Mouse (Mus musculus) MEL-GATA-1-ER (cell line): ENCODE measurements around the gene AC124502.3.

Experiments
- DNase-seq: peaks from one replicate; pipeline ENCODE4 v3.0.0-alpha.2; 2012; ENCODE audit warnings: low read depth; ENCODE audit errors: extremely low read depth

Gene AC124502.3

DNA sequence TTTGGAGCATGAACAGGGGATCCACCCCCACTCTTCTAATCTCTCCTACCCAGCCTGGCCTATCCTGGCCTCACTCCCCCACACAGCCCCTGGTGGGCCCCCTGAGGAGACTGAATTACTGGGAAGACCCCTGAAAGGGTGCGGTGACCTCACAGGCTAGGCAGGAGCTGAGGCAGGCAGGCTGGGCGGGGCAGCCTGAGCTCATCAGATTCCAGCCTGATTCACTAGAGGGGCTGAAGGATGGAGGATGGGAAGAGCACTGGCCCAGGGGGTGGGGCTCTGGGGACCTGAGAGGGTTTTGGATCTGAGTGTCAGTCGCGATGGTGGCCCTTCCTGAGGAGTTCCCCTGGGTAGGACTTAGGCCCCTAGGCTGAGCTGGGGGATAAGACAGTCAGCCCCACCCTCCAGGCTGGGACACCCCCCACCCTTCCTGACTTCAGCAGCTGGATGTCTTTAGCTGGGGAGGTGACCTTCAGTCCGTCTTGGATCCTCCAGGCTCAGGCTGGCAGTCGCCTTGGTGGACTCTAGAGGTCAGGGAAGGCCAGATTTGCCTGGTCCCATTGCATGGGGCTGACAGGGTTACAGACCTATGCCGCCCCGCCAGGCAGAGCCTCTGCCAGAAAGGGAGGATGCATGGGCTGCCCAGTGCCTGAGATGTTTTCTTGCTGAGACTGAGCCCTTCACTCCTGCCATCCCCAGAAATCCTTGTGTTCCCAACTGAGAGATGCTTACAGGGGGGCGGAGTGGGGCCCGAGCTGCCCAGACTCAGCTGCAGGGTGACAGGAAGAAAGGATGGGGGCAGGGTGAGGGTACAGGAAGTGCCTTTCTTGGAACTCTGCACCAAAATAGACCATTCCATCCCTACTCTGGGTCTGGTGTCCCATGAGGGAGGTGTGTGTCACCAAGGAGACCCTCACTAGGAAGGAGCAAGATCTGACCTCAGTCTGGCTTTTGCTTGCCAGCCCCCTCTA lies 20.4 kb downstream of the AC124502.3 start:
- DNase-seq, result no peak

DNA sequence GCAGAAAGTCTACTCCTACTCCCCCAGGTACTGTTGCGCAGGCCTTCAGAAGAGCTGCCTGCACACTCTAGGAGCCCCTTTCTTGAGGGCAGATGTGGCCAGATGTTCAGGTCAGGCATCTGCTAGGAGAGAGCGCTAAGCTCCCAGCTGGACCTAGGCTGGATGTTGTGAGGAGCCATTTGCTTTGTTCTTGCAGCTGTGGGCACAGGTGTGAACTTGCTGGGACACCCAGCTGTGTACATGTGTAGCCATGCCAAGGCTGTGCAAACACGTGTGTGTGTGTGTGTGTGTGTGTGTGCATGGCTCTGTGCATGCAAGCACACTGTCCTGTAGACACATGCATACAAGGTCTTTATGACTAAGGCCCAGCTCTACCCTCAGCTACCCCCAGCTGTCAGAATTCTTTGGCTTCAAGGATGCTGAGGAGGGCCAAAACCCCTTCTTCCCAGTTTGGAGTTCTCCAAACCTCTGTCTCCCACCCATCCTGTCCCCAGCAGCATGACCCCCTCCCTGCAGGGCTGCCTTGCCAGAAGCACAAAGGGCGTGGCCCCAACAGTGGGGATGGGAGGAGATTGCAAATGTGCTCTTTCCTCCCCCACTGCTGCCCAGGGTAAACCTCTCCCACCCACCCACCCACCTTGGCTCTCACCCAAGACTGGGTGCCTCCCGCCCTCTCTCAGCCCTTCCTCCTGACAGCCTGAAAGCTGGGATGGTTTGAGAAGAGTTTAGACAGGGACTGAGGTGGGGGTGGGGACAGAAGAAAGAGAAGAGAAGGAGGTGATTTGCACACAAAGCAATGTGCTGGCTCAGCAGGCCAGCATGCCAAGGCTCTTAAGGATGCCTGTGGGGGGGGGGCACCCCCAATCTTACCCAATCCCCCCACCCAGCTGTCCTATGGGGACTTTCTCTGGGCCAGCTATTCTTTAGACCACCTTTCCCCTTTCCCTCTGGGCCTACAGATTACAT lies 22.0 kb downstream of the AC124502.3 start:
- DNase-seq, result no peak

DNA sequence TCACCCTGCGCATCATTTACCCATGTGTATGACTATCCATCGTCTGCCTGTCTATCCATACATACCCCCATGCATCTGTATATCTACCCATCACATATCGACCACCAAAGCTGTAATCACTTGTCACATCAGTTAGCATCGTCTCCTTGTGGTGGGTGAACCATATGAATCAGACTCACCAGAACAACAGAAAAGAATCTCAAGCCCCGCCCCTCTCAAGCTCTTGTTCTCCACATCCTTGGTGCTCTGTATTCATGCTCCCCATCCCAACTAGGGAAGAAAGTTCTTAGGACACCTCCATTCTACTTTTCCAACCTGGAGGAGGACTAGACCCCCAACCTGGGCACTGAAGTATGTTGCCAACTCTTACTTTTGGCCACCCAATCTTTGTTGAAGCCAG lies 23.4 kb downstream of the AC124502.3 start:
- no peak for DNase-seq

DNA sequence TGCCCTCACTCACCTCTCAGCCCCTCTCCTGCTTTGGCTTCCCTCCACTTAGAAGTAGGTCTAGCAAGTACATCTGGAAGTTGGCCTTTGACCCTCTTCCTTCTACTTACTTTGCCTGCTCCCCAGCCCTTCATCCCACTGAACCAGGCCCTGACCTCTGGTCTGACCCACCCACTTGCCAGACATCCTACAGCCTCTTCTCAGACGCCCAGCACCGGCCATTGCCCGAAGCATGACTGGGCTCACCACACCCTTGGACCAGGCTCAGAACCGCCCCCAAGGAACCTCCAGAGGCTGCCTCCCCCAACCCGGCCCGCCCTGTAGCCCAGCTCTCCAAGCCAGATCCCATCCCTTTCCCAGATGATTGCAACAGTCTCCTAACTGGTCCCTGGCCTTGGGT lies 23.8 kb downstream of the AC124502.3 start:
- DNase-seq, result no peak

DNA sequence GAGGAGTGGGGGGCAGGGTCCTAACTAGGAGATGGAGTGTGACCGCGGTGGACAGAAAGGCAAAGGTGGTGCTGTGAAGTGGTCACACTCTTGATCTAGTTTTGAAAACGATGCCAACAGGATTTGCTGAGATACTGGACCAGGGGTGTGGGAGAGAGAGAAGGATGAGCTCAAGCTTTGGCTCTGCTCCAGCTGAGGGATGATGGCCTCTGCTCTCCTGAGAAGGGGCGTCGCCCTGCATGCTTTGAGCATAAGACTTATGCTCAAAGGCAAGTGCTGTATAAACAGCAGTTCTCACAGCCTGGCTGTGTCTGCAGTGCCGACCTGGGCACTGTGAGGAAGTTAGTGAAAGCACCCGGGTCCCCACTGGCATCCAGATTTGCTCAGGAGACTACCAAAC lies 26.4 kb downstream of the AC124502.3 start:
- no peak for DNase-seq

DNA sequence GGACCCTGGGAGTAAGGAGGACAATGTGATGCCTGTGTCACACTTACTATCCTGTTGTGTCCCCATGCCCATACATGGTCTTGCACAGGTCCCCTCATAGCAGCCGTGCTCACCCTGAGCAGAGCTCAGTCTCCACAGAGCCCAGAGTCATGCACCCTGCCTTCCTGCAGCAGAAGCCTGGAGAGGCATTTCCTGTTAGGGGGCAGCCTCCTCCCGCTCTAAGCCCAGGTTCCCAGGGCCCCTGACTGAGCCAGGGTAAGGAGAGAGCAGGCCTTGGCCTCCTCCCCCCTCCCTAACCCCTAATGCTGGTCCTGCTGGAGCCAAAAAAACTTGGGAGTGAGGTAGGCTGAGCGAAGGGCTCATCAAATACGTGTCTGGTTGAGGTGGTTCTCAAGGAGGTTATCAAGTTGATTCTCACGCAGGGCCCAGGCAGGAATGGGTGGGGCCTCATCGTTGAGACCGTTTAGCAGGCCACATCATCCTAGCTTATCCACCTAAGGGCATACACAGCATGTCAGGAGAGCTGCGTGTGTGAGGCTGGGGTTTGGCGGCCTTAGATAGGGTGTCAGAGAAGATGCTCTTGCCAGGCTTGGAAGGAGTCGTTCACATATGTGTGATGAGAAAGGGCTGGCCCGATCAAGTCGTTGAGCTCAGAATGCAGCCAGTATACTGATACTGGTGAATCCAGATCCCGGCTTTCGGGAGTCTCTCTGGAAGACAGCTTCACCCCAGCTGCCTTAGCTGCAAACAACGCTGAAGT lies 28.5 kb downstream of the AC124502.3 start:
- peak; percentile 66 for DNase-seq

DNA sequence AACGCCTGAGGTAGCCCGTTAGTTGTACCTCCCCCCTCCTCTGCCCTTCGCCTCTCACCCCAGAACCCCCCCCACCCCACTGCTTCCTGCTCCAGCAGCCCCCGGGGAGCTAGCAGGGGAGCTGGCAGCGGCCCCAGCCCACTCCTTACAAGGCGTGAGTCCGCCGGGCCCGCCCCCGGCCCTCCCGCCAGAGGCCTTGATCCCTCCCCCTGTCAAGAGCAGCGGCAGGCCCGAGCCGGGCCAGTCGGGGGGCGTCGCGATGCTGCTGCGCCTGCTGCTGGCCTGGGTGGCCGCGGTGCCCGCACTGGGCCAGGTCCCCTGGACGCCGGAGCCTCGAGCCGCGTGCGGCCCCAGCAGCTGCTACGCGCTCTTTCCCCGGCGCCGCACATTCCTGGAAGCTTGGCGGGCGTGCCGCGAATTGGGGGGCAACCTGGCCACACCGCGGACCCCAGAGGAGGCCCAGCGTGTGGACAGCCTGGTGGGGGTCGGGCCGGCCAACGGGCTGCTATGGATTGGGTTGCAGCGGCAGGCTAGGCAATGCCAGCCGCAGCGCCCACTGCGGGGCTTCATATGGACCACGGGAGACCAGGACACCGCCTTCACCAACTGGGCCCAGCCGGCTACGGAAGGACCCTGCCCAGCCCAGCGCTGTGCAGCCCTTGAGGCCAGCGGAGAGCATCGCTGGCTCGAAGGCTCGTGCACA lies 29.3 kb downstream of the AC124502.3 start, which contains the start of gene Cd248:
Cd248 (plus strand) TSS at position 212 of the 703 bp plus-strand sequence.
- DNase-seq, result no peak

DNA sequence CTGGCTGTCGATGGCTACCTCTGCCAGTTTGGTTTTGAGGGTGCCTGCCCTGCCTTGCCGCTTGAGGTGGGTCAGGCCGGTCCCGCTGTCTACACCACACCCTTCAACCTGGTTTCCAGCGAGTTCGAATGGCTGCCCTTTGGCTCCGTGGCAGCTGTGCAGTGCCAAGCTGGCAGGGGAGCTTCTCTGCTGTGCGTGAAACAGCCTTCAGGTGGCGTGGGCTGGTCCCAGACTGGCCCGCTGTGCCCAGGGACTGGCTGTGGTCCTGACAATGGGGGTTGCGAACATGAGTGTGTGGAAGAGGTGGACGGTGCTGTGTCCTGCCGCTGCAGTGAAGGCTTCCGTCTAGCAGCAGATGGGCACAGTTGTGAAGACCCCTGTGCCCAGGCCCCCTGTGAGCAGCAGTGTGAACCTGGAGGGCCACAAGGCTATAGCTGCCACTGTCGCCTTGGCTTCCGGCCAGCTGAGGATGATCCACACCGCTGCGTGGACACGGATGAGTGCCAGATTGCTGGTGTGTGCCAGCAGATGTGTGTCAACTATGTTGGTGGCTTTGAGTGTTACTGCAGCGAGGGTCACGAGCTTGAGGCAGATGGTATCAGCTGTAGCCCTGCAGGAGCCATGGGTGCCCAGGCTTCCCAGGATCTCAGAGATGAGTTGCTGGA lies 30.0 kb downstream of the AC124502.3 start:
- DNase-seq, result no peak

DNA sequence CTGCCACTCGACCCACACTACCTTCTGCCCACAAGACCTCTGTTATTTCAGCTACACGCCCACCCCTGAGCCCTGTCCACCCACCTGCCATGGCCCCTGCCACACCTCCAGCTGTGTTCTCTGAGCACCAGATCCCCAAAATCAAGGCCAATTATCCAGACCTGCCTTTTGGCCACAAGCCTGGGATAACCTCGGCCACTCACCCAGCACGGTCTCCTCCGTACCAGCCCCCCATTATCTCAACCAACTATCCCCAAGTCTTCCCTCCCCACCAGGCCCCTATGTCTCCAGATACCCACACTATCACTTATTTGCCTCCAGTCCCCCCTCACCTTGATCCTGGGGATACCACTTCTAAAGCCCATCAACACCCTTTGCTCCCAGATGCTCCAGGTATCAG lies 30.8 kb downstream of the AC124502.3 start:
- DNase-seq, result no peak

DNA sequence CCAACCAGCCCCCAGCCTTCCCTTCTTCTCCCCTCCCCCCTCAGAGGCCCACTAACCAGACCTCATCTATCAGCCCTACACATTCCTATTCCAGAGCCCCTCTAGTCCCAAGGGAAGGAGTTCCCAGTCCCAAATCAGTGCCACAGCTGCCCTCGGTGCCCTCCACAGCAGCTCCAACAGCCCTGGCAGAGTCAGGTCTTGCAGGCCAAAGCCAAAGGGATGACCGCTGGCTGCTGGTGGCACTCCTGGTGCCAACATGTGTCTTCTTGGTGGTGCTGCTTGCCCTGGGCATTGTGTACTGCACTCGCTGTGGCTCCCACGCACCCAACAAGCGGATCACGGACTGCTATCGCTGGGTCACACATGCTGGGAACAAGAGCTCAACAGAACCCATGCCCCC lies 31.3 kb downstream of the AC124502.3 start:
- no peak for DNase-seq

DNA sequence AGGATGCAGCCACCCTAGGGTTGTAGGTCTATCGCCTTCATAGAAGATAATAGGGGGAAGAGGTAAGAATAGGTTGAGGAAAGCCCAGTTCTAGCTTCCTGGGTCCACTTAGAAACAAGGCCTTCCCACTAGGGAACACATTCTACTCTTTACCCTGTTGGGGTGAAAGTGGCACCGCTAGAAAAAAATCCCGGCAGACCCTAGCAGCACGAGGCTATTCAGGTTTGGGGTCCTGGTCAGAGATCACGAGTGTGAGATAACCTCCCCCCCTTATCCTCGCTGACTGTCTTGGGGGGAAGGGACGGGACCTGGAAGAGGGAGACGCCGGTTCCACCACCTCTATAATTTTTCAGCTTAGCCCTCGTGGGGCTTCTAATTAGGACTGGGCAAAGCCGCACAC lies 32.4 kb downstream of the AC124502.3 start:
- no peak for DNase-seq

DNA sequence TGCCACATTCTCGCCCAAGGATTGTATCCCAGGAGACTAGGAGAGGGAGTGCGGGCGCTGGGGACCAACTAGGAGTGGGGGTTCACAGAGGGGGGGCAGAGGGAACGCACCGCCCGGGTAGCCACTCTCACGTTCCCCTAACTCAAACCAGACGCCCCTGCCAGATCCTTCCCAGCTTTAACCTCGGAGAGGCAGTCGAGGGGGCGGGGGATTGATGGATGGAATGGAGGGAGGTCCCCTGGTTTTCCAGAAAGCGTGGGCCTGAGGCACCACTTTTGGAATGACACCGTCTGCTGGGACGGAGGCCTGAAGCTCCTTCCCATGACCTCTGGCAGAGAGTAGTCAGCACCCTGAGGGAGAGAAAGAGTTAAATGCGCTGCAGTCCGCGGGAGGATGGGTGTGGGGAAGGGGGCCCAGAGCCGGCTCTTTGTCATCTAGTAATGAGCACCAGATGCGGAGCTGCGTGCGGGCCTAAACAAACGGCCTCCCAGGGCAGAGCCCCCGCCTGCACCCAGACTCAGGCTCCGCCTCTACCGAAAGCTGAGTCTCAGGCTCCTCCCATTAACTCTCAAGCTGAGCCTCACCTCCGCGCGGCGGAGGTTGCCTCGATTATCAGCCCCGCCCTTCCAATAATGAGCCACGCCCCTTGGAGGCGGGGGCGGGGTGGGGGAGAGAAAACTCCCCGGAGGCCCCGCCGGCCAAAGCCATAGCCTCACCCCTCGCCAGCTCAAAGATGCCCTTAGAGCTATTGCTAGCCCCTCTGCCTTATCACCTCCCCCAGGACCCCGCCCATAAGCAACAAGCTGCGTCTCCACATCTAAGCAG lies 33.1 kb downstream of the AC124502.3 start:
- DNase-seq, result peak; percentile 69

DNA sequence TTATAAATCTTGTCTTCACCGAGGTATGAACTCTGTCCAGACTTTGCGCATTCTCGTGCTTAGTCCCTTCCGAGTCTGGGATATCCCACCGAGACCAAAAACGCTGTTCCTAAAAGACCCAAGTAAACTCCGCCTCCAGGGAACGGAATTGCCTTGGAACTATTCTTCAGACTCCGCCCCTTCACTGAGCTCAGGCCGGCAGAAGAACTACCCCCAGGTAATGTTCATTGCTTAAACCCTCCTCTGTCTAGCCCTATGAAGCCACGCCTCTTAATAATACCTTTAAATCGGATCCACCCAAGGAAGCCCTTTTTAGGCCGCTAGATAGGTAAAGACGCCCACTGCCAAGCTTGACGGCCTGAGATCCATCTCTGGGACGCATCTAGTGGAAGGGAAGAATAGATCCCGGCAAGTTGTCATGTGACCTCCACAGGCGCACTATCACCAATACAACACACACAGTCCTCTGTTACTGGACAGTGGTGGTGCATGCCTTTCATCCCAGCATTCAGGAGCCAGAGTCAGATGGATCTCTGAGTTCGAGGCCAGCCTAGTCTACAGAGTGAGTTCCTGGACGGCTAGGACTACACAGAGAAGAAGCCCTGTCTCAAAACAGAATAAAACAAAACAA lies 33.8 kb downstream of the AC124502.3 start:
- DNase-seq, result peak; percentile 45

DNA sequence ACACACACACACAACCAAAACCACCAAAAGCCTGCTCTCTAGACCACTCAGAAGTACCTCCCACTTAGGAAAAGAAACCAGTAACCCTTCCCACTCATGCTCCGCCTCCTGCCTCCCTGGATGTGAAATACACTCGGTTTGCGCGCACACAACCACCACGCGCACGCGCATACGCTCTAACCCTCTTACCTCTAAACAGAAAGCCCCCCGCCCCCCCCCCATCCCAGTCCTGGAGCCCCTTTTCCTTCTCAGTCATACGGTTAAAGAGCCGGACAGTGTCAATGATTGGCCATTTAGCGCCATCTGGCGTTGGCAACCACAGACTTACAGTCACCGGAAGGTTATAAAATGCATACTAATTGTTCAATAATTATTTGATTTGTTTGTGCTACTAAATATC lies 34.3 kb downstream of the AC124502.3 start:
- DNase-seq, result peak; percentile 38

DNA sequence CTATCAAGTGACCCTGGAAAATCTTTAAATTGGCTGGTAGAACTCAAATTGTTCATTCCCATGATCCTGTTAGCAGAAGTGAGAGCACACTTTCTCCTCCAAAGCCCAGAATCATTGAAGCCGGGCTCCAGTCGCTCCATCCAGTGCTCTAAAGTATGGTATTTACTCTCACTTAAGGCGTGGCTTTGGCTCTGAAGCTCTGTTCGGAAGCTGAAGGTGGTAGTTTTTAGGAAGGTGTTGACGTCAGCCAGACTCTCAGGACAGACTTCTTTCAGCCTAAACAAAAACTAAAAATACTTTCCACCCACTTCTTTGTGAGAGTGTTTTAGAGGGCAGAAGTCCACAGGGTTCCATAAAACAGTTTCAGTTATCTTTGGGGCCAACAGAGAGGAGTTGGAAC lies 34.8 kb downstream of the AC124502.3 start:
- DNase-seq, result no peak

DNA sequence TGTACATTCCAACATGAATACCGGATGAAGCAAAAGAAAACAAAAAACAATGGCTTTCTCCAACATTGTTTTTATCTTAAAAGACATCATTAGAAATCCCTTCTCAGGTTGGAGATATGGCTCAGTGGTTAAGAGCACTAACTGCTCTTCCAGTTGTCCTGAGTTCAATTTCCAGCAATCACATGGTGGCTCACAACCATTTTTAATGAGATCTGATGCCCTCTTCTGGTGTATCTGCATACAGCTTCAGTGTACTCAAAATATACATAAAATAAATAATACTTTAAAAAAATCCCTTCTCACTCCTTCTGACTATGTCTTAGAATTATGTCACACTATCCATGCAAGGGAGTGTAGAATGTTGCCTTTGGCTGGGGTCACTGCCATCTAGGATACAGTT lies 40.6 kb downstream of the AC124502.3 start:
- DNase-seq, result no peak

DNA sequence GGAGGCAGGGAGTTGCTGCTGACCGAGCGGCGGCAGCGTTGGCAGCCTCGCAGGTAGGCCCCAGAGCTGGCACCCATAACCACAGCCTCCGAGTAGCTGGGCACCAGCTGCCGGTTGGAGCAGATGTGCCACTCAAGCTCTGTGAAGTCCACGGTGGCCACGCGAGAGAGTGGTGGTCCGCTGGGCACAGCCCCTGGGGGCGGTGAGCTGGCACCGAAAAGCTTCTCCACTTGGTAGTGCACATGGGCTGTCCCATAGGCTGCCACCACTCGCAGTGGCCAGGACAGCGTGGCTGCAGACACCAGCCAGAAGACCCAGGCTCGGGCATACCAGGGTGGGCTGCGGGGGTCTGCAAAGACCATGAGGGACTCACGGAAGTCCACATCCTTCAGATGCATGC lies 43.3 kb downstream of the AC124502.3 start:
- DNase-seq, result no peak

DNA sequence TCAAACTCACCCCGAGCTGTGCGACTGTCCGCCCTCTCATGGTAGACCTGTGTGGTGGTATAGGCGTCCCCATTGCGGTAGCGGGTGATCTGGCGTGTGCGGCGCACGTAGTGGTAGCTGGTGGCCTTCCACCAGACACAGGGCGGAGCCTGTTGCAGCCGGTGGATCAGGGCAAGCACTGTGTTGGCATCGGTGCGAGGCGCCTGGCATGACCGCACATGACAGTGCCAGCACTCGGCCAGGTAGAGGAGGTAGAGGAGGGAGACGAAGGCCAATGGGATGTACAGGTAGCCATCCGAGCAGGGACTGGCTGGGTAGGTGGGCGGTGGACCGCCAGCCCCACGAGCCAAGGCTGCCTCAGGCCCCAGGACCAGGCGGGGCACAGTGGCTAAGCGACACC lies 43.9 kb downstream of the AC124502.3 start:
- DNase-seq, result no peak
